Mouse (Mus musculus) lung, postnatal 0 days (tissue): ENCODE measurements at regions not wholly inside any gene's neighbourhood (a gene's known extent, or its start where the extent isn't known, plus 50 kb on each side); places are given as distances from the start of the nearest gene placed in this dataset.

Experiments
- CTCF ChIP-seq: IDR thresholded peaks from 2 replicates; pipeline ENCODE4 v1.5.1; 2016; ENCODE audit warnings: antibody characterized with exemption, mild to moderate bottlenecking
- EP300 ChIP-seq: IDR thresholded peaks from 2 replicates; pipeline ENCODE4 v1.6.1; 2016; ENCODE audit warnings: antibody characterized with exemption, mild to moderate bottlenecking, control low read depth

DNA sequence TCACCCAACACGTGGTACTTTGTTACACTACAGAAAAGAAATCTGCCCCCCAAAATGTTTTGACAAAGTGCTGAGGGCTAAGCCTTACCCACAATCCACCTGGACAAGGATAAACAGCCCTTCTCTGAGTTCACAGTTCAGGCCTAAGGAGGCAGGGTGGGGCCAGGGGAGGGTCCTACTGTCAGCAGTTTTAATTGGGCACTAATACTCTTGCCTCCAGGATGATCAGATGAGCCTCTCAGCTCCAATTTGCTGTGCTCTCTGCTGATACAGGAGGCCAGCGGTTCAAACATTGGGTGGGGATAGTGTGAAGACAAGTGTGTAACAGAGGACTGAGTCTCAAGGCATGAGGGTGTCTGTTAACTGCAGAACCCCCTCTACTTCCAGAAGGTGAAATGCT is 146.6 kb downstream of the Kit start:
- TF ChIP-seq EP300 (no peak), CTCF (no peak)
